Mouse (Mus musculus) liver, postnatal 0 days (tissue): ENCODE measurements at regions not wholly inside any gene's neighbourhood (a gene's known extent, or its start where the extent isn't known, plus 50 kb on each side); places are given as distances from the start of the nearest gene placed in this dataset.

ENCODE experiments used
- CTCF ChIP-seq: sonication (generic); IDR thresholded peaks from 2 replicates; pipeline ENCODE4 v1.5.1; 2016; ENCODE audit warnings: antibody characterized with exemption, low read depth
- EP300 ChIP-seq: IDR thresholded peaks from 2 replicates; pipeline ENCODE4 v1.6.1; 2016; ENCODE audit warnings: antibody characterized with exemption, low read depth, mild to moderate bottlenecking

GRCm38 (mm10) chr12:115311956-115312355, 735.6 kb upstream of the Zfp386 start:
- TF ChIP-seq CTCF = no peak
- no peak for TF ChIP-seq EP300
